Mouse (Mus musculus) layer of hippocampus, adult 11-12 months (tissue): ENCODE data around the gene Clasp1.

Source experiments
- DNase-seq: peaks from one replicate; pipeline ENCODE4 v3.0.0; 2022; ENCODE audit warnings: low spot score

Gene Clasp1

DNA sequence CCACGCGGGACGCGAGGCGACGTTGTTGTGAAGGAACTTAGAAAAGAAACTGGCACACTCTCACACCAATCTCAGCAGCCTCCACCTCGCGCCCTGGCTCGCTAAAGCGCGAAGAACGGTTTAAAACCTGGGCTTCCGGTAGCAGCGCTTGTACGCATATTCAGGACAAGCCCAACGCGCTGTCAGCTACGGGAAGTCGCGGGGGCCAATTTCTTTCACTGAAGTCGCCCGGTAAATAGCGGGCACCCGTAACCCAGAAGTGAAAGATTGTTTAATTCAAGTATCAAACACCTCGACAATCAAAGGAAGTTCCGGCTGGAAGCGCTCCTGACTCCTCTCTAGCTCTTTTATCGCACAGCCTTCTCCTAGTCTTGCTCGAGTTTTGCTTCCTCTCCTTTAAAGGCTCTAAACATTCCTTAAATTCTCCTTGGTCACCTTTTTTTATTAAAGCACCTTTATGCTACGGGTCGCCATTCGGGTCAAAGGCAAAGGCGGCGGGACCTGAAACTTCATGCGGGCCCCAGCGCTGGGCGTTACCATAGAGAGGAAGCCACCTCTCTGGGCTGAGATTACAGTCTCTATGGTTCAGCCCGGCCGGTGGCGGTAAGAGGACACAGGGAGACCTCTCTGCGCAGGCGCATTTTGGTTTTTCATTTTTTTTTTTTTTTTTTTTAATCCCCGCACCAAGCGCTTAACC lies at the start of gene Clasp1:
Clasp1 (plus strand) TSS at position 302 of the 697 bp plus-strand sequence.
- peak; percentile 95 for DNase-seq

DNA sequence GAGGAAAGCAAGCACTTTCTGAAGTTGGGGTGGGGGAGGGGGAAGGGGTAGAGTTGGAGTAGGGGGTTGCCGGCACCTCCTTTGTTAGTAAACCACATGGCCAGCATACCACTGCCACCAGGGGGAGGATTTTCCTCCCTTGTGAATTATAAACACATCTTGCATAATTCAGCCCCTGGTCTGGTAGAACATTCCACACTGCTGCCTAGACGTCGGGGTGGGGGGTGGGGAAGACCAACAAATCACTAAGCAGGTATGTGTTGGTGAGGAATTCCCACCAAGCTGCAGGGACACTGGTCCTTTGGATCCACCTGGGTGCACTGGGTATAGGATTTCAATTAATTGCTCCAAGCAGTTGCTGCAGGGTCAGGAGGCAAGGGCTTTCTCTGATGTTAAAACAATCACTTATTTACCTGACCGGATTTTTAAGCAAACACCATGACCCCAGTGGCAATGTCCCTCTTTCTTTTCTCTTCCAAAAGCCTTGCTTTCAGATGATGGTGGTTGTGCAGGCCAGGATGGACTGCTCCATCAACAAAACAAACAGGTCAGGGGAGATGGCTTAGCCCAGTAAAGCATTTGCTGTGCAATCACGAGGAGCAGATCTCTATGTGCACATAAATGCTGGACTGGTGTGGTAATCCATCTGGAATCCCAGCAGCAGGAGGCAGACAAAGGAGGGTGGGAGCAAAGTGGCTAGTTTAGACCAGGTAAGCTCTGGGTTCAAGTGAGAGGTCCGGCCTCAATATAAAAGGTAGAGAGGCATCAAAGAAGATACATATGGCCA lies 45.0 kb upstream of the Clasp1 start:
- no peak for DNase-seq

DNA sequence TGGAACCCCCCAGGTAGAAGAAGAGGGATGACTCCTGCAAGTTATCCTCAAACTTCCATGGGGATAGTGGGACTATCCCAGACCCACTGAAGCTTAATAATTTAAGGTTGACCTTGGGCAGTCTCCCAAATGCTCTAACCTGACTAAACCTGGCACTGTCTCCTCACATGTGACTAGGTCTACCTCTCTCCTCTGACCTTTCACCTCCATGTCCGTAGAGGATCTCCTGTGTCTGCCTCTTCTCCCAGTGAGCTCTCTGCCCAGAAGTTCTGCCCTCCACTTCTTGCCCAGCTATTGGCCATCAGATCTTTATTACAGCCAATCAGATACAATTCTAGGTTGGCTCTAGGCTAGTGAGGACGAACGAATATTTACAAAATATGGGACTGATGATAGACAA lies 38.9 kb upstream of the Clasp1 start:
- no peak for DNase-seq

DNA sequence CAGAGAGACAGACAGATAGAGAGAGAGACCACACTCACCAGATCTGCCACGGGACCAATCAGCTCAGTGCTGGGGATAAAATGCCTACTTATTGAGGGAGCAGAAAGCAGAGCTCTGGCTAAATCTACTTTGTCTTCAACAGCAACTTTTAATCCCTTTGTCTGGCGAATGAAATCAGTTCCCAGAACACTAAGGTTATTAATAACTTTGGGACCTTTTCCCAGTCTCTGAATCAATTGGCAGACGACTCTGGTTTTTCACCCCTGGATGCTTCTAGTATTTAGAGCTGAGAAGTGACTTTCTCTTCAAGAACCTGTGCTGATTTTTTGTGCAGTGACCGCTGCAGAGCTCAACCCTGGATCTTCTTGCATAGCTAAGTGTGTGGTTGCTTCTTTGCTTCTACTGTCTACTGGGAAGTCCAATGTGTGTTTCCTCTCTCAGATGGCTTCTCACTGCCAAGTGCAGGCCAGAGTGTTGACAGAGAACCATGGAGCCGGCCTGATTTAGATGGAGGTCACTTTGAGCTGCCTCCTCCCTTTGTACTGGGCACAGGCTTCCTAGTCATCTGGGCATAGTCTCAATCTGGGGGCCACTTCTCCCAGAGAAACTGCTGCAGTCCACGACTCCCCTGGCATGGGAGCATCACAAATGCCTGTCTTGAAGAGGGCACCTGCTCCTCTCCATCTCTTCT lies 29.6 kb upstream of the Clasp1 start:
- DNase-seq = peak; percentile 31

DNA sequence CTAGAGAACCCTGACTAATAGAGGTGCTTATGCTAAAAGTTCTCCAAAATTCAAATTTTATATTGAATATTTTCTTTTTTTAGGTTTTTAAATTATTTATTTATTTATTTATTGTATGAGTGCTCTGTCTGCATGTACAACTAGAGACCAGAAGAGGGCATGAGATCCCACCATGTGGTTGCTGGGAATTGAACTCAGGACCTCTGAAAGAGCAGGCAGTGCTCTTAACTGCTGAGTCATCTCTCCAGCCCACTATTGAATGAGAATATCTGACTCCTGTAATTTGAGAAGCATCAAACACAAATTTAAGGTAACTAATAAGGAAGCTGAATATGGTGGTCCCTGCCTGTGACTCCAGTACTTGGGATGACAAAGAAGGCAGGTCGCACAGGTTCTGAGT lies 20.9 kb upstream of the Clasp1 start:
- DNase-seq = no peak

DNA sequence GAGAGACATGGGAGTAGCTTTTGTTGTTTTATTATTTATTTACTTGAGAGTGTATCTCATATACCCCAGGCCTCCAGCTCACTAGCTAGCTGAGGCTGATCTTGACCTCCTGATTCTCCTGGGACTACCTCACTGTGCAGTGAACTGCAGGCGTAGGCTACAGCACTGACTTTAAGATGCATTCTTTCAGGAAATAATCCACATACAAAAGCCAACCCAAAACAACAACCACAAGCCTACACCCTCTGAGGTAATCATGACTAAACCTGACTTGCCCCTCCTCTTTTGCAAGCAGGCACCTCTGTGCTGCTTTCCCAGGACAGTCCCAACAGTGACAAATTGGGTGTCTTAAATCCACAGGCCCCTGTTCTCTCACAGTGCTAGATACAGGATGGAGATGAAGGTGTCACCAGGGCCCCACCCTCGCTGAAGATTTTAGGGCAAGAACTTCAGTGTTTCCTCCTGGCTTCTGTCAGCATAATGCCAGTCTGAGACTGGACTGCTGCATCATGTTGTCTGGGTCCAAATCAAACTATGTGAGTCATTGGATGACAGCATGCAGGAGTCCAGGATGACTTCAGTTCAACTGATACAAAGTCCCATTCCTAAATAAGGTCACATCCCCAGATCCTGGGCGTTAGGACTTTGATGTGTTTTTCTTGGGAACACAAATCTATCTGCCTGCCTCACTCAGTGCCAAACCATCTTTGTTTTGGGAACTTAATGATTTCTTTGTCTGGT lies 20.0 kb upstream of the Clasp1 start:
- DNase-seq = no peak

DNA sequence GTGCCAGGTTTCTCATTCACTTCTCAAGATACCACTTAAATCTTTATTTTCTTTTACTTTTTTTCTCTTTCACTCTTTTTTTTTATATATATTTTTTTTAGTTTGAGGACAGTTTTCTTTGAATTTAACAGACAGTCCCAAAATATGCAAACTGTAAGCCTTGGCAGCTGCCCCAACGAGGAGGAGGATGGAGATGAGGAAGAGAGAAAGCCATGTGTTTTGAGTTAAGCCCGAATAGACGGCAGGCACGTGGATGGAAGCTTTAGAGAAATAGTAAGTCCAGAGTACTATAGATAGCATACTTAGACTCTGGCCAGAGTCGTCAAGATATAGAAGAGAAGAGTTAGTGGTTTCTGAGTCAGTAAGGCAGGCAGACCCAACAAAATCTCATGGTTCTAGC lies 11.1 kb upstream of the Clasp1 start:
- DNase-seq = no peak

DNA sequence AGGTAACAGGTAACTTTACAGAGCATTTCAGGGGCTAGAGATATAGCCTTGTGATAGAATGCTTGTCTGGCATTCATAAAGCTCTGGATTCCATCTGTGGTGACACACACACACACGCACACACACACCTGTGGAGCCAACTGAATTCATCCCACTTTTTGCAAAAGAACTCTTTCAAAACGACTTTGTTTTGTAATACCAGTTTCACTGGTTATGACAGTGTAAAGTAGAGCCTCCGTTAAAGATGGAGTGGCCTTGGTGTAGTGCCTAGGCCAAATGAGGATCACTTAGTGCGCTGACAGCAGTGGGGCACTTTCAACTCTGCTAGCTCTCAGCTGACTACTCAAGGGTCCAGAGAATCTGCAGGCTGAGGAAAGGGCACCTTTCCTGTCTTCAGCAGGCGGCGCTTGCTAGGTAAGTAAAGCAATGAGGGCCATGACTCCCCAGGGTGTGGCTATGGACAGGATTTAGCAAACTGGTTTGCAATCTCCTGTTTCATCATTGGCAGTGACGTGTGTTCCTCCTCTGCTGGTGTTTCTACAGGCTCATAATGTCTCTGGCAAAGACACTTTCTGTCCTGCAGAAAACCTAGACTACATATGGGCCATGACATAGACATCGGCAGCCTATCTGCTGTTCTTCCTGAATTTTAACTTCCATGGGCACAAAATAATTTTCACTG lies 8.6 kb upstream of the Clasp1 start:
- no peak for DNase-seq

DNA sequence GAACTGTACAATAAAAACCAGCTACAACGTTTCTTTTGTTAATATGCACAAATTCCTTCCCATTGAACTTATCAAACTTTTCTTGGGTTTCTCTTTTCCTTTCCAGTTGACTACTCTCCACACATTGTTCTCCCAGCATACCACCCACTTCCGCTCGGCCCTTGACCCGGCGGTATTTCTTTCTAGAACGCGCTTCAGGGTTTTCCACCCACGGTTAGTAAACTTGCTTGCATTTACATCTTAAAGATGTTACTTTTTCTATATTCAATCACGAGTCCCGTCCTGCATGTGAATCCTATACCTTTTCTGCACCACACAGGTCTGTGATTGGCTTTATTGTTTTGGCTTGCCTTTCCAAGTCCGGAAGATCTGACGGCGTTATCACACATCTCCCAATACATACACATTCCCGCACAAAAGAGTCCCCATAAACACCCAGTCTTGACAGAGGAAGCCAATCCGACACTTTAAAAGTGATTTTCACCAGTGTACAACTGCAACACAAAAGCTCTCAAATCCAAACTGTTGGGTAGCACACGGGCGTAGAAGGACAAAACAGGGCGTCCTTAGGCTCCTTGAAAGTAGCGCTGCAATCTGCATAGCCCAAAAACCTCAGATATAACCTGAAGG lies 616 bp upstream of the Clasp1 start:
- peak; percentile 73 for DNase-seq

DNA sequence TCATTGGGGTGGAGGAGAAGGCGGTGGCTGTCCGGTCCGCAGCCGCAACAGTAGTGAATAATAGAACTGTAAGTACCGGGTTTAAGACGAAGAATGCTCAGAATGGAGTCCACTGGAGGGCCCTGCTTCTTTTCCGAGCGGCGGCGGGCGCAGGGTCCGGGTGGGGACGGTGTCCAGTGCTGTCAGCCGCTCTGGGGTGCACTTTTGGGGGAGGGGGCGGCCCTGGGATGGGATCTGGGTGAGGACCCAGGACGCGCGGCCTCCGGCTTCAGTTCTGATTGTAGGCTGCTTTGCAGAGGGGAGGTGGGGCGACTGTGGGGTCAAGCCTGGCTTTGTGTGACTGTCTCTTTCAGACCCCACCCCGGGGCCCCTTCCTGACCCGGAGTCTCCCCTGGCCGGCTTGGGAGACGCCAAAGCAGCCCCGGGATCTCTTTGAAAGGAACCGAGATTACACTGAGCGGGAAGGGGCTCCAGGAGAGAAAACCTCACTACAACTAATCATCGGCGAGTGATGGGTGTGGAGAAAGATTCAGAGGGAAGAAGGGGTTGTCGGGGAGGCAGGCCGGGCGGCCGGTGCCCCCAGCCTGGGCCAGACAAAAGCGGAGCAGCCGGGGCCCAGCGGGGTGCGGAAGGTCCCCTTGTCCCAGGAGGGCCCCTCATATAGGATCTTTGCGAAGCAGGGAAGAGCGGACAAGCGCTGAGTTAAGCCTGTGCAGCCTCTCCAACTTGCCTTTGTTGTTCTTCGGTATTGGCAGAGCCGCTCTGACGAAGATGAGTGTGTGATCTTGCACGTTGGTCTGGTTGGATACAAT lies 802 bp downstream of the Clasp1 start:
- peak; percentile 32 for DNase-seq

DNA sequence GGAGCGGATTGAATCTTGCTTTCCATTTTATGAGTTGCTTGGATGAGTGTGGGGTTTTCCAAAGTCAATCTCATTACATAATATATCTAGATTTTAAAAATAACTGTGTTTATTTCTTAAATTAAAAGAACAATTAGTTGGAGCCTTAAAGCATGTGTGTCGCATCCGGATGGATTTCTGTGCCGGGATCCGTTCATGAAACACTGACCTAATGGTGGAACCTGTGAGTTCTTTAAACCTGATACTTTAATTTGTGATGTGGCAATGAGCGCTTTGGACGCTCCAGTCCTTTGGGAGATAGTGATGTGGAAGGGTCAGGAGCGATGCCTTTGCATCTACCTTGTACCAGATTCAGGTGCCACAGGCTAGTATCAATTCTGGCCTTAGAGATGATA lies 1.4 kb downstream of the Clasp1 start:
- no peak for DNase-seq

DNA sequence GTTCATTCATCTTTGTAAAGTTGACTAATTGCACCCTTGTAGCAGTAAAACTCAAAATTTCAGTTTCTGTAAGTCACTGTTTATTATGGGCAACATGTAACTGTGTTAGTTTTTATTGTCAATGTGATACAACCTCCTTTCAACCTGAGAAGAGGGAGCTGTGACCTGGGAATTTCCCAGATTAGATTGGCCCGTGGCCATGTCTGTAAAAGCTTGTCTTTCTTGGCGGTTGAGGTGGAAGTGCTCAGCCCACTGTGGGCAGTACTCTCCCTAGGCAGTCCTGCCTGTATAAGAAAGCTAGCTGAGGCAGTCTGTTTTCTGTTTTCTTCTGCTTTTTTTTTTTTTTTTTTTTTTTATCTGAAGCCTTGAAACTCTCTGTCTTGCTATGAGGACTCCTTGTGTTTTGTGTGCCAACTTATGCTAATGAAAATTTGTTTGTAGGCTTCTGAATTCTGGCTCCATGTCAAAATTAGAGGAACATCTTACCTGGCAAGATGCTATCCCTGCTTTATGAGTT lies 2.1 kb downstream of the Clasp1 start:
- no peak for DNase-seq

DNA sequence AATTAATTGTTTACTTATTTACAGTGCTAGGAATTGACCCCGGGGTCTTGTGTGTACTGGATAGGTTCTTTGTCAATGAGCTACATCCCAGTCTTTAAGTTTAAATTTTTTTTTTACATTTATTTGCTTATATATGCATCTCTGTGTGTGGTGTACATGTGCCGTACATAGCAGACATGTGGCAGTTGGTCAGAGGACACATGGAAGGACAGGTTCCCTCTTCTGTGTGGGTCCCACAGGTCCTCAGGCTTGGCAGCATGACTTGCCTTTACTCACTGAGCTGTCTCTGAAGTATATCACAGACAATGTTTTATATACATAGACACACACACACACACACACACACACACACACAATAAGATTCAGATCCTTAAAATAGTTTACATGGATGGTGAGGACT lies 3.4 kb downstream of the Clasp1 start:
- no peak for DNase-seq

DNA sequence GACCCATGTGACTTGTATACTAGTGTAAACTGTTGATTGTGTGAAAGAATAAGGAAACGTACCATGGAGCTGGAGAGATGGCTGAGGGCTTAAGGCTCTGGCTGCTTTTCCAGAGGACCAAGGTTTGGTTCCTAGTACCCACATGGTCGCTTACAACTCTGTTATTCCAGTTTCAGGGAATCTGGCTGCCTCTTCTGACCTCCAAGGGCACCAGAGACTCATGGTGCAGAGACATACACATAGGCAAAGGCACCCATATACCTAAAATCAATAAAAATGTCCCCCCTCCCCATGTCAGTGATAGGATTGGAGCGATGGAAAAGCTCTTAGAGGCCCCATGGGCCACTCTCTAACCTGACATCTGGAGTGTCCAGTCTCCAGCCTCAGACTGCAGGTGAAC lies 5.1 kb downstream of the Clasp1 start:
- no peak for DNase-seq

DNA sequence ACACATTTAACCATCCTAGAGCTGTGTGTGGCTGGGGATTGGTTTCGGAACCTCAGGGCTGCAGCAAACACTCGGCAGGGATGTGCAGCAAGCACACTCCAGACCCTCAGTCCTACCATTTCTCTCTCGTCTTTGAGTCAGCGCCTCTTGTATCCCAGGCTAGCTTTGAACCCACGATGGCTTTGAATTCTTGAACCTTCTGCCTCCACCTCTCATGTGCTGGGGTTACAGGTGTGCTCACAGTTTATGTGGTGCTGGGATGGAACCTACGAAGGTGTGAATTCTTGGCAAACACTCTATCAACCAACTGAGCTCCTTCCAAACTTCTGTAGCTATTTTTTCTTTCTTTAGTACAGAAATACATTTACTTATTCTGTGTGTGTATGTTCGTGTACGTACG lies 9.0 kb downstream of the Clasp1 start:
- DNase-seq = no peak

DNA sequence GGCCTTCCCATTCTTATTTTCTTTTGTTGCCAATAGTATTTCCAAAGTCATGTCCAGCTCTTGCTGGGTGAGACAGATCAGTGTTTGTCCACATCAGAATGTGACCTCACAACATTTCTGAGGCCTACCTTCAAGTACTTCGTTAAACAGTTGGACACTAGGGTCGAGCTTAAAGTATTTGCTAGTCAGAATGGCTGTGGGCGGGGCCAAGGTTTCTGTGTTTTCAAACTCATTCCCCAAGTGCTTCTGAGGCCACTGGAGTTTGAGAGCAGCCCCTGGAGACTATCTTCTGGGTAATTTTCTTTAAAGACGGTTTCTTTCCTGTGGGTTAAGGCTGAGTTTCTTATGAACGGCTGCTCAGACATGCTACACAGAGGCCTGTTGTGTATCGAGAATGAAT lies 9.7 kb downstream of the Clasp1 start:
- DNase-seq = no peak

DNA sequence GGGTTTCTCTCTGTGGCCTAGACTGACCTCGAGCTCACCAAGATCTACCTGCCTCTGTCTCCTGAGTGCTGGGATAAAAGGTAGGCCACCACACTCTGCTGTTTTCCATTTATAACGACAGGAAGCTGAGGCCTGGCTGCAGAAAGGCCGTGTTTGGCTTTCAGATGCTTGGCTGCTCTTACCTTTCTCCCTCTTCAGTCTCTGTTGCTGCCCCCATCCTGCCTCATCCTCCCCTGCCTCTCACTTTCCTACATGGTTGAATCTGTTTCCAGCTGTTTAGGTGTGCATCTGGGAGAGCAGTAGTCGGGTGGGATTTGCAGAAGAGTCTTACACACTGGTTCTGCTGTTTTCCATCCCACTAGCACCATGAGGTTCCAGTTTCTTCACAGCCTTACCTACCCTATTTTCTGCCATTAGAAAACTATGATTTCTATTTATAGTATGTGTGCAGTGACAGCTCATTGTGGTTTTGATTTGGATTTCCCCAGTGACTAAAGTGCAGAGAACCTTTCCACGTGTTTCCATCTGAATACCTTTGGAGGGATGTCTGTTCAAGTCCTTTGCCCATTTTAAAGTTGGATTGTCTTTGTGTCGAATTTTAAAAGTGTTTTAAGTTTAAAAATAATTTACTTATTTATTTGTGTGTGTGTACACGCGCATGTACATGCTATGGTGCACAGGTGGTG lies 10.9 kb downstream of the Clasp1 start:
- no peak for DNase-seq

DNA sequence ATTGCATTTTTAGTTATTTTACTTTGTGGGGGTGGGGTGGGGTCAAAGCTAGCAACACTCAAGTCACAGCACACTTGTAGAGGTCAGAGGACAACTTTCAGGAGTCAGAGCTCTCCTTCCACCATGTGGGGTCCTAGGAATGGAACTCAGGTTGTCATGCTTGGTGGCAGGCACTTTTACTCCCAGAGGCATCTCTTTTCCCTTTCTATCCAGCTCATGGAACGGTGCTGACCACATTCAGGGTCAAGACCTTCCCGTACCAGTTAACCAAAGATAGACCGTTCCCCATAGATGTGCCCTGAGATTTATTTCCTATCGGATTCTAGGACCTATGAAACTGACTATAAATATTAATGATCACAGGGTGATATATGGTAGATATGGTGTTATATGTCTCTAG lies 13.1 kb downstream of the Clasp1 start:
- DNase-seq = no peak

DNA sequence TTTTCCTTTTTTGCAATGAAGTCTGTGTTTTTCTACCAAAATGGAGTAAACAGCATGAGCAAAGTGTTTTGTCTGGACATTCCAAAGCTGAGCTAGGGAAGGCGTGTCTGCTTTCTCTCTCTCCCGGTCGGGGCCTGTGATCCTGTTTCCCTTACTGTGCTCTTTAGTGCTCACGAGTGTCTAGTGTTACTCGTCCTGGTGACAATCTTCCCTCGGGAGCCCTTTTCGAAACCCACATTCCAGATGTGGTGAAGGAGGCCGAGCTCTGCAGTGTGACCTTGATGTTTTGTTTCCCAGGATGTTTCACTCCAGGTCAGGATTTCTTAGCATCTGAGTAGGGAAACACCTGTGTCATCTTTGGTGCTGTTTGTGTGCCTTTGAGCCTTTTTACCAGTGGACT lies 13.7 kb downstream of the Clasp1 start:
- no peak for DNase-seq

DNA sequence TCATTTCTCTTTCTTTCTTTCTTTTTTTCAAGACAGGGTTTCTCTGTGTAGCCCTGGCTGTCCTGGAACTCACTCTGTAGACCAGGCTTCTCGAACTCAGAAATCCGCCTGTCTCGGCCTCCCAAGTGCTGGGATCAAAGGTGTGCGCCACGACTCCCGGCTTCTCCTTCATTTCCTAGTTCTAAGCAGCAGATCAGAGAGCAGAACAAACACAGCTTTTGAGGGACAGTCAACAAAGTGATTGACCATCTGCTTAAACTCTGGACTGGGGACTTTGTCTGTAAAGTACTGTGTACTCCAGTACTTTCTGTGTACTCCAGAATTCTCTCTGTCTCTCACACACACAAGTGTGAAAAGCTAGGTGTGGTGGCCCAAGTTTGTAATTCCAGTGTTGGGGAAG lies 14.1 kb downstream of the Clasp1 start:
- DNase-seq = no peak
